Mouse (Mus musculus) T-helper 2 cell (primary cell): ENCODE data around the gene Rtkn.

ENCODE experiments used
- in situ Hi-C: fragments of 300-600 bp; cut with MboI, MseI; formaldehyde crosslinking; loops from one replicate; pipeline ENCODE4 v1.15.1; 2025; ENCODE audit warnings: high pct_unique_total_duplicates

Rtkn gene

GRCm38 (mm10) chr6:83134951-83135513, at the start of gene Rtkn:
Gene Rtkn (plus strand): TSS chr6:83135463.
- in situ Hi-C loops, result no loop called here

GRCm38 (mm10) chr6:83086121-83087035, 48.9 kb upstream of the Rtkn start, which contains the start of gene Lbx2:
Gene Lbx2 (plus strand): TSS chr6:83086367.
- in situ Hi-C loops, result no loop called here

- in situ Hi-C loops, result no loop called here
These were observed 47.9 kb upstream of the Rtkn start for GRCm38 (mm10) chr6:83087205-83087925.

GRCm38 (mm10) chr6:83087926-83088260, 47.4 kb upstream of the Rtkn start:
- in situ Hi-C loops, result no loop called here

- in situ Hi-C loops, result no loop called here
These were observed 42.7 kb upstream of the Rtkn start for GRCm38 (mm10) chr6:83092416-83093127.

- in situ Hi-C loops, result no loop called here
These were observed 39.3 kb upstream of the Rtkn start for GRCm38 (mm10) chr6:83095968-83096367.

GRCm38 (mm10) chr6:83098411-83098810, 36.9 kb upstream of the Rtkn start:
- in situ Hi-C loops, result no loop called here

- in situ Hi-C loops, result loop anchor here (5.0 kb wide), 1 partner anchor 56 kb away; the partner anchor contains the start of genes 1700003E16Rik and Wdr54
These were observed 34.0 kb upstream of the Rtkn start, which contains the start of the genes Ccdc142 and Gm42688 for GRCm38 (mm10) chr6:83101316-83101687. Gene Ccdc142 (plus strand): TSS chr6:83101601. Gene Gm42688 (plus strand): TSS chr6:83101617.

GRCm38 (mm10) chr6:83101688-83102556, 33.3 kb upstream of the Rtkn start:
- in situ Hi-C loops, result loop anchor here (5.0 kb wide), 1 partner anchor 55 kb away; the partner anchor contains the start of genes 1700003E16Rik and Wdr54

GRCm38 (mm10) chr6:83103130-83103650, 32.1 kb upstream of the Rtkn start:
- in situ Hi-C loops, result loop anchor here (5.0 kb wide), 1 partner anchor 54 kb away; the partner anchor contains the start of genes 1700003E16Rik and Wdr54

- in situ Hi-C loops, result loop anchor here (5.0 kb wide), 1 partner anchor 53 kb away; the partner anchor contains the start of genes 1700003E16Rik and Wdr54
These were observed 31.1 kb upstream of the Rtkn start for GRCm38 (mm10) chr6:83104158-83104557.

- in situ Hi-C loops, result no loop called here
These were observed 27.5 kb upstream of the Rtkn start for GRCm38 (mm10) chr6:83107566-83108400.

- in situ Hi-C loops, result no loop called here
These were observed 26.2 kb upstream of the Rtkn start, which contains the start of gene Mrpl53 for GRCm38 (mm10) chr6:83108762-83109668. Gene Mrpl53 (plus strand): TSS chr6:83109040.

- in situ Hi-C loops, result no loop called here
These were observed 23.6 kb upstream of the Rtkn start for GRCm38 (mm10) chr6:83111510-83112136.

- in situ Hi-C loops, result loop anchor here (5.0 kb wide), 1 partner anchor 38 kb away; the partner anchor contains the start of gene Pcgf1
These were observed 20.1 kb upstream of the Rtkn start, which contains the start of gene Mogs for GRCm38 (mm10) chr6:83115011-83115671. Gene Mogs (plus strand): TSS chr6:83115496.

- in situ Hi-C loops, result loop anchor here (5.0 kb wide), 1 partner anchor 39 kb away; the partner anchor contains the start of gene Pcgf1
These were observed 19.4 kb upstream of the Rtkn start for GRCm38 (mm10) chr6:83115682-83116372.
